Mouse (Mus musculus) colon, adult 2 months (tissue): ENCODE measurements around the gene 2010109A12Rik. TPM values are rescaled to one million over a fixed set of nuclear protein-coding genes. Genes with fewer than 3 reads are reported as not detected.

ENCODE experiments used
- polyA plus RNA-seq: library from polyadenylated mRNA; depleted of rRNA; stranded (reverse); fragments of >200 nt; gene quantifications from 2 replicates; pipeline ENCODE4 v1.2.3, GENCODE M21; 2012; rRNA removed

Gene 2010109A12Rik
- polyA plus RNA-seq = 0.13 TPM in 1 of 2 replicates, not detected in the other

DNA sequence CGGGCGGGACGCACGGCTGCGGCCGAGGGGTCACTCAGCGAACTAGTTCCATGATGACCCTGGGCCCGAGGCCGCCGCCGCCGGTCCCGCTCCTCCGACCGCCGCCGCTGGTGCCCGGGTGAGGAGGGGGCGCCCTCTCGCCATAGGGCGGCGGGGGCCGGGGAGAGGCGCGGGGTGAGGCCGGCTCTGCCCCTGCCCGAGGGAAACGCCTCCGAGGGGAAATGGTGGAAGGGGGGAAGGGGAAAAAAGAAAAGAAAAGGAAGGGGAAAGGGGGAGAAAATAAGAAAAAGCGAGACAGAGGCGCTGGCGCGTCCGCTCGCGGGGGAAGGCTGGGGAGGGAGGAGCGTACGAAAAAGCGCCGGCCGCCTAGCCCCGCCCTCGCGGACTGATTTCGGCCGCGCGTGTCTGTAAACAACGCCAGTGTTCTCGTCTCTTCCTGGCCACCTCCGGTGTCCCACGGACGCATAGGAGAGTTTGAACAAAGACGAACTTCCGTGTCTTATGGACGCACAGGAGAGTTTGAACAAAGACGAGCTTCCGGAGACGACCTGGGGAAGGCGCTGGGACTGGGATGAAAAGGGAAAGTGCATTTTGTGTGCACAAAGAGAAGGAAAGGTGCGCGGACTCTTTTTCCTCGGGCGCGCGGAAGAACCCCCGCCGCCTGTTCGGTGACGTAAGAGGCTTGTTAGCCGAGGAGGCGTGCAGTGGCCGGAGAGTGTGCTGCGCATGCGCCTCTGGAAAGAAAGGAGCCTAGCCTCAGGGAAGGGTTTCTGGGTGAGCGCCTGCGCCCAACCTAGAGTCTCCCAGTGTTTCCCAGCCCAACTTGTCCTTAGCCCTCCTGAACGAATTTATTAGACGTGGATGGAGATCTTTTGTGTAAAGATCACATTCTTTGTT, at the start of gene 2010109A12Rik, which contains the start of gene Ccni:
TSS of gene 2010109A12Rik (plus strand) at position 410 of the 897 bp plus-strand sequence.
TSS of gene Ccni (minus strand) at position 387 of the 897 bp plus-strand sequence.

Other genes with a start within 250 kb of the 2010109A12Rik start
- gene Sowahb, start 161.5 kb upstream of the 2010109A12Rik start, polyA plus RNA-seq = 17.0 and 21.0 TPM in 2 replicates
- 13.8 and 16.6 TPM in 2 replicates for gene Sept11, start 113.1 kb upstream of the 2010109A12Rik start, polyA plus RNA-seq
- 138 and 209 TPM in 2 replicates for gene Ccni, start within 50 bp of the 2010109A12Rik start, polyA plus RNA-seq
- gene Ccng2, start 60.7 kb downstream of the 2010109A12Rik start, polyA plus RNA-seq = 98.3 and 140 TPM in 2 replicates